ENCODE assay signal across 10 mouse cellular contexts in the genomic region with DNA sequence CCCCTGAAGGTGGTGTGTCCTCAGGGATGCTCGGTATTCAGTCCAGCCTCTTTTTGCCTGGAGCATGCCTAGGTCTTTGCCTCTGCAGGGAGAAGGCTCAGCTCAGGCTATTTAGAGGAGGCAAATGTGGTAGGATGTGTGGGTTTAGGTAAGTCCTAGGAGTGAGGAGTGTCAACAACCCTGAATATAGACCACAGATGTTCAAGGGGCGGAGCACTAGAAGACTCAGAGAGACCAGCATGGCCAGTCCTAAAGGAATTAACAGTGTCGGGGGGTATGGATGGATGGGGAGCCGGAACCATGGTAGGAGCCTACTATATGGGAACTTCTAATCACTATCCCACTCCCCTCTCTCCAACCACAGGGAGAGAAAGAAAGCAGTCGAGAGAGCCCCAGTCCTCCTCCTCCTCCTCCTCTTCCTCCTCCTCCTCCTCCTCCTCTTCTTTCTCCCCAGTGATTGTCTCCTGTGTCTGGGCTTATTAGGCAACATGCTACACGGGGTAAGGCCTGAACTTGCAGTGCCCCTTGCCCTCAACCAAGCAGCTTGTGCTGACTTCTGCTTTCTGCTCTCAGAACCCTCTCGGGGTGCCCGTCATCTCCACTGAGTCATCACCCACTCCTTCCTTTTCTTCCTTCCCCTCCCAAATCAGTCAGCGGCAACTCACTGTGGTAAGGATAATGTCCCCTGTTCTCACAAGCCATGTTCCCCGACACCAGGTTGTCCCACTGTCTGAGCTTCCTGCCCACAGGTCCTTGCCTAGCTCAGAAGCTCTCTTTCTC.
DNase-seq lines count a peak whose midpoint lies in the region; ATAC-seq and TF ChIP-seq lines count a peak whose summit lies in the region.
"Had no signal": no experiment of that assay in that cellular context is flagged by ENCODE, and none has a peak within 500 bp of the region (broad histone marks: within the 10 kb centered on the region; RNA-seq: fewer than 3 reads in every experiment).

No protein-coding gene starts in this region.

- H3ac ChIP-seq in myocyte (ENCODE audit: control insufficient read depth, insufficient read length): no peak overlapping the region

- TF ChIP-seq POLR2A in MEL (IDR thresholded peaks at IDR 0.05; ENCODE audit: control insufficient read depth in 1 of 2, insufficient read depth in 1 of 2, low read depth in 1 of 2, low read length in 2 of 2, poor library complexity in 1 of 2) (peak in 1 of 2 experiments; percentile 55; a peak in 1 of 4 replicates), myocyte (IDR thresholded peaks at IDR 0.05; ENCODE audit: insufficient read length, low read depth) (no peak)

- TF ChIP-seq CTCF in MEL (IDR thresholded peaks at IDR 0.05 in 2 of 3, conservative IDR thresholded peaks at IDR 0.05 in 1 of 3; ENCODE audit: control insufficient read depth in 1 of 3, insufficient read depth in 1 of 3, low read depth in 2 of 3, low read length in 3 of 3, poor library complexity in 1 of 3, severe bottlenecking in 1 of 3): no peak

- H3K79me2 ChIP-seq in MEL (ENCODE audit: control insufficient read depth, insufficient read depth, low read length, poor library complexity) (no peaks in the 10 kb centered on the region), myocyte (ENCODE audit: control insufficient read depth, insufficient read depth) (no peaks in the 10 kb centered on the region)

- peak; percentile 72 to 84 for TF ChIP-seq EP300 in MEL (IDR thresholded peaks at IDR 0.05; ENCODE audit: low read depth in 1 of 2, low read length in 2 of 2)

- no peaks in the 10 kb centered on the region for H3K36me3 ChIP-seq in kidney, embryonic 15.5 days
- H3K36me3 ChIP-seq in MEL (ENCODE audit: control insufficient read depth in 1 of 2, insufficient read depth in 2 of 2, low read length in 2 of 2) (peaks cover 0 to 72% of the 10 kb centered on the region in 2 experiments; a peak in 2 of 4 replicates), myocyte (ENCODE audit: control insufficient read depth, insufficient read depth) (no peaks in the 10 kb centered on the region)

- H3K27me3 ChIP-seq in kidney, embryonic 15.5 days: no peaks in the 10 kb centered on the region
- no peaks in the 10 kb centered on the region for H3K27me3 ChIP-seq in MEL (ENCODE audit: control insufficient read depth in 1 of 2, insufficient read depth in 2 of 2, low read length in 2 of 2)
- no peaks in the 10 kb centered on the region for H3K27me3 ChIP-seq in myocyte (ENCODE audit: control insufficient read depth, insufficient read depth, insufficient read length)

- intact Hi-C loops in gastrocnemius, postnatal 36 days (cut with DNase I): no loop called here

- ATAC-seq in kidney, embryonic 15.5 days (replicated peaks; ENCODE audit: low FRiP score): no peak

- H3K4me1 ChIP-seq in kidney, embryonic 15.5 days: peaks cover 23% of the 10 kb centered on the region
- peaks cover 30 to 84% of the 10 kb centered on the region in 2 experiments for H3K4me1 ChIP-seq in MEL (ENCODE audit: control insufficient read depth in 1 of 2, insufficient read depth in 2 of 2, low read length in 2 of 2)

- H3K27ac ChIP-seq in kidney, embryonic 15.5 days: 0 out of 2 replicates have a peak overlapping the region, but pooled peaks have one; percentile 2
- H3K27ac ChIP-seq in MEL (ENCODE audit: control insufficient read depth, low read depth, low read length): peak overlapping the region; percentile 81
- H3K27ac ChIP-seq: heart, adult 2 months had no signal

- H3K4me2 ChIP-seq in kidney, embryonic 15.5 days: no peak overlapping the region
- peak overlapping the region; percentile 57 for H3K4me2 ChIP-seq in myocyte (ENCODE audit: low read depth)

- TF ChIP-seq RAD21 in MEL (IDR thresholded peaks at IDR 0.05; ENCODE audit: low read depth, low read length): no peak

- no peak for DNase-seq in kidney, postnatal 25 days
- DNase-seq in MEL (ENCODE audit: low read depth, low spot score) (peak; percentile 91), liver (peak; percentile 58)
- no peak for DNase-seq in retina, embryonic 14.5 days (ENCODE audit: low spot score)
- DNase-seq in embryo, embryonic 10.5 days (ENCODE audit: low spot score): no peak
- DNase-seq in gastrocnemius, postnatal 36 days: no peak
- DNase-seq: cerebellum, postnatal 25 days had no signal

- 74% methylated on average over 10 of the region's 10 CpGs for whole genome bisulfite sequencing in kidney, embryonic 15.5 days

- no peaks in the 10 kb centered on the region for H3K9me3 ChIP-seq in kidney, embryonic 15.5 days (replicated peaks)
- H3K9me3 ChIP-seq in MEL (replicated peaks; ENCODE audit: insufficient read depth, low read length): no peaks in the 10 kb centered on the region

- H3K9ac ChIP-seq in kidney, embryonic 15.5 days: no peak overlapping the region
- H3K9ac ChIP-seq in MEL (ENCODE audit: control insufficient read depth, low read depth, low read length, poor library complexity, severe bottlenecking): peak overlapping the region; percentile 67

- H3K4me3 ChIP-seq in kidney, embryonic 15.5 days (replicated peaks): no peak overlapping the region
- H3K4me3 ChIP-seq in MEL (ENCODE audit: control insufficient read depth in 1 of 2, insufficient read depth in 1 of 2, low read depth in 2 of 2, low read length in 2 of 2): peak overlapping the region; percentile 17 to 22; a peak in 2 of 4 replicates
- no peak overlapping the region for H3K4me3 ChIP-seq in myocyte
- H3K4me3 ChIP-seq: heart, adult 2 months had no signal

TF ChIP-seq in MEL, 35 proteins besides CTCF, POLR2A, EP300 and RAD21 (continues in another document):
- 0 out of 2 replicates have a peak, but pooled peaks have one; percentile 7 for TF ChIP-seq NRF1 (IDR thresholded peaks at IDR 0.05; ENCODE audit: insufficient read depth, low read depth, low read length, poor library complexity, severe bottlenecking)
- no peak for TF ChIP-seq MAX (IDR thresholded peaks at IDR 0.05; ENCODE audit: low read length)
- TF ChIP-seq MAZ (IDR thresholded peaks at IDR 0.05; ENCODE audit: low read depth, low read length): no peak; the same call in 1 of the 2 replicates
- TF ChIP-seq SMC3 (IDR thresholded peaks at IDR 0.05; ENCODE audit: low read depth, low read length): no peak
- TF ChIP-seq CHD2 (IDR thresholded peaks at IDR 0.05; ENCODE audit: low read length): no peak
- TF ChIP-seq ETS1 (IDR thresholded peaks at IDR 0.05; ENCODE audit: low read depth, low read length): peak; percentile 83
- TF ChIP-seq JUND (IDR thresholded peaks at IDR 0.05; ENCODE audit: low read depth, low read length): peak; percentile 84; the same call in 1 of the 2 replicates
- TF ChIP-seq ZC3H11A (IDR thresholded peaks at IDR 0.05; ENCODE audit: low read depth, low read length): no peak
- TF ChIP-seq NELFE (IDR thresholded peaks at IDR 0.05; ENCODE audit: low read depth, low read length): 0 out of 2 replicates have a peak, but pooled peaks have one; percentile 22
- 0 out of 2 replicates have a peak, but pooled peaks have one; percentile 18 for TF ChIP-seq GATA1 (IDR thresholded peaks at IDR 0.05; ENCODE audit: low read depth, low read length)
- TF ChIP-seq SIN3A (IDR thresholded peaks at IDR 0.05; ENCODE audit: low read length): 0 out of 2 replicates have a peak, but pooled peaks have one; percentile 56
- no peak for TF ChIP-seq USF2 (IDR thresholded peaks at IDR 0.05; ENCODE audit: borderline replicate concordance in 1 of 2, insufficient read depth in 1 of 2, low read depth in 1 of 2, low read length in 2 of 2)
- no peak for TF ChIP-seq GABPA (IDR thresholded peaks at IDR 0.05; ENCODE audit: low read depth, low read length)
- peak; percentile 27; the same call in 1 of the 2 replicates for TF ChIP-seq RCOR1 (IDR thresholded peaks at IDR 0.05; ENCODE audit: low read depth, low read length)
- no peak for TF ChIP-seq ELF1 (IDR thresholded peaks at IDR 0.05; ENCODE audit: low read depth, low read length)
- peak; percentile 13; the same call in 1 of the 2 replicates for TF ChIP-seq MAFK (IDR thresholded peaks at IDR 0.05; ENCODE audit: borderline replicate concordance, low read depth, low read length)
- no peak for TF ChIP-seq ZNF384 (IDR thresholded peaks at IDR 0.05; ENCODE audit: low read depth, low read length)
- TF ChIP-seq TAL1 (IDR thresholded peaks at IDR 0.05; ENCODE audit: low read length): peak; percentile 31; the same call in 1 of the 2 replicates

TF ChIP-seq in myocyte, 11 proteins besides CTCF, POLR2A, EP300 and RAD21:
- TF ChIP-seq REST (IDR thresholded peaks at IDR 0.05; ENCODE audit: insufficient read depth, insufficient read length) (no peak), MYOD1 (IDR thresholded peaks at IDR 0.05; ENCODE audit: control insufficient read depth in 1 of 3, insufficient read length in 2 of 3, low read depth in 2 of 3) (peak in 1 of 3 experiments; percentile 30)

Comparison
In these comparisons a context has a peak if more than half of its experiments do, and no peak if none do; other contexts are left out.
1. H3K4me3 ChIP-seq: peak in MEL (2 of 2); none in kidney, embryonic 15.5 days (single experiment) and myocyte (single experiment).
2. DNase-seq: peak in MEL (single experiment) and liver (single experiment); none in kidney, postnatal 25 days (0 of 2), retina, embryonic 14.5 days (single experiment), embryo, embryonic 10.5 days (single experiment) and gastrocnemius, postnatal 36 days (0 of 2).